Mouse (Mus musculus): Measurements from ENCODE around the gene Gm3573. TPM values are rescaled to one million over a fixed set of nuclear protein-coding genes. Genes with fewer than 3 reads are reported as not detected.
"Not testable (repeated sequence)": the region's sequence is repeated elsewhere in the genome, so short reads cannot be mapped to it uniquely, and the experiment has no call there.

The Gm3573 gene
- not detected in 2 replicates for polyA plus RNA-seq (2016; fragmentation: Nextera tagmentation; extraction: Ambion mirVana)

GRCm38 (mm10) chr14:42190691-42191090 lies at the start of gene Gm3573:
Gene Gm3573, minus strand, starts transcription at chr14:42190791.
- H3K27ac ChIP-seq; H3K36me3 ChIP-seq; H3K9ac ChIP-seq; H3K4me1 ChIP-seq; H3K9me3 ChIP-seq (replicated peaks); H3K27me3 ChIP-seq (replicated peaks); ATAC-seq; H3K4me2 ChIP-seq; H3K4me3 ChIP-seq: not testable (repeated sequence)
- no CpG with 5 or more reads among the region's 1 CpGs for WGBS (ENCODE audit: insufficient replicate concordance)

- 70% methylated on average over 8 of the region's 10 CpGs for whole genome bisulfite sequencing (ENCODE audit: insufficient replicate concordance)
- not testable (repeated sequence) for H3K9ac ChIP-seq
Observed at GRCm38 (mm10) chr14:42216766-42217537, 26.4 kb upstream of the Gm3573 start.

GRCm38 (mm10) chr14:42183936-42184335 lies 6.7 kb downstream of the Gm3573 start:
- not testable (repeated sequence) for H3K27me3 ChIP-seq (replicated peaks); H3K4me3 ChIP-seq; H3K27ac ChIP-seq; H3K4me2 ChIP-seq; ATAC-seq; H3K4me1 ChIP-seq; H3K36me3 ChIP-seq; H3K9ac ChIP-seq; H3K9me3 ChIP-seq (replicated peaks)
- 65% methylated on average over 3 of the region's 3 CpGs for WGBS (ENCODE audit: insufficient replicate concordance)

More at GRCm38 (mm10) chr14:42216766-42217537, 26.4 kb upstream of the Gm3573 start:
- H3K4me3 ChIP-seq; H3K4me1 ChIP-seq; H3K27me3 ChIP-seq (replicated peaks); H3K9me3 ChIP-seq (replicated peaks); H3K27ac ChIP-seq; H3K4me2 ChIP-seq; ATAC-seq; H3K36me3 ChIP-seq: not testable (repeated sequence)

GRCm38 (mm10) chr14:42162522-42162921 lies 28.1 kb downstream of the Gm3573 start, which contains the start of gene Gm17027:
Gene Gm17027, minus strand, starts transcription at chr14:42162622.
- not testable (repeated sequence) for H3K36me3 ChIP-seq; H3K9me3 ChIP-seq (replicated peaks); H3K27me3 ChIP-seq (replicated peaks); ATAC-seq; H3K4me3 ChIP-seq; H3K27ac ChIP-seq; H3K4me1 ChIP-seq; H3K9ac ChIP-seq; H3K4me2 ChIP-seq
- 54% methylated on average over 1 of the region's 2 CpGs for WGBS (ENCODE audit: insufficient replicate concordance)

Other genes starting within 250 kb of the Gm3573 start
- not detected in 2 replicates for gene 1700024B05Rik, start 246.8 kb downstream of the Gm3573 start, polyA plus RNA-seq (2016; fragmentation: Nextera tagmentation; extraction: Ambion mirVana)
- gene Gm6401, start 222.9 kb downstream of the Gm3573 start, polyA plus RNA-seq (2016; fragmentation: Nextera tagmentation; extraction: Ambion mirVana), result not detected in 2 replicates
- gene Gm3543, start 207.5 kb downstream of the Gm3573 start, polyA plus RNA-seq (2016; fragmentation: Nextera tagmentation; extraction: Ambion mirVana), result not detected in 2 replicates
- gene Gm7951, start 73.4 kb downstream of the Gm3573 start, polyA plus RNA-seq (2016; fragmentation: Nextera tagmentation; extraction: Ambion mirVana), result not detected in 2 replicates
- gene Gm17027, start 28.2 kb downstream of the Gm3573 start, polyA plus RNA-seq (2016; fragmentation: Nextera tagmentation; extraction: Ambion mirVana), result not detected in 2 replicates
- not detected in 2 replicates for gene Gm17026, start 69.3 kb upstream of the Gm3573 start, polyA plus RNA-seq (2016; fragmentation: Nextera tagmentation; extraction: Ambion mirVana)
- gene Gm9611, start 106.6 kb upstream of the Gm3573 start, polyA plus RNA-seq (2016; fragmentation: Nextera tagmentation; extraction: Ambion mirVana), result not detected in 2 replicates
- not detected in 2 replicates for gene Gm7995, start 119.4 kb upstream of the Gm3573 start, polyA plus RNA-seq (2016; fragmentation: Nextera tagmentation; extraction: Ambion mirVana)
- gene Gm8005, start 248.9 kb upstream of the Gm3573 start, polyA plus RNA-seq (2016; fragmentation: Nextera tagmentation; extraction: Ambion mirVana), result not detected in 2 replicates